ENCODE assay signal across 22 mouse cellular contexts in genomic region chr2:178636901-178637300, GRCm38 (mm10).
DNase-seq lines count a peak whose midpoint lies in the region; ATAC-seq and TF ChIP-seq lines count a peak whose summit lies in the region.
"Had no signal": no experiment of that assay in that cellular context is flagged by ENCODE, and none has a peak within 500 bp of the region (broad histone marks: within the 10 kb centered on the region; RNA-seq: fewer than 3 reads in every experiment).

No protein-coding gene starts in this region.

- no peak overlapping the region for H3K9ac ChIP-seq in kidney, embryonic 15.5 days
- no peak overlapping the region for H3K9ac ChIP-seq in liver, adult 2 months (ENCODE audit: low read depth, low read length)
- no peak overlapping the region for H3K9ac ChIP-seq in liver, embryonic 12.5 days
- H3K9ac ChIP-seq: forebrain, embryonic 13.5 days; hindbrain, embryonic 12.5 days; hindbrain, embryonic 15.5 days had no signal

- peak; percentile 86 for DNase-seq in kidney, adult 2 months
- DNase-seq in liver, adult 2 months (ENCODE audit: extremely low read depth, low read depth, low spot score) = peak; percentile 69
- DNase-seq in kidney, postnatal 14 days = peak; percentile 45
- peak; percentile 58 to 71 for DNase-seq in kidney, postnatal 25 days
- DNase-seq in Muller cell, postnatal 12 days (ENCODE audit: inconsistent ontology term) = no peak
- DNase-seq: adrenal gland, adult 8-10 months; adrenal gland, postnatal 25 days; cerebellum, adult 11-12 months; cerebellum, adult 8-10 months; cerebellum, postnatal 10 days; cerebellum, postnatal 36 days; gastrocnemius, postnatal 14 days had no signal

- no peaks in the 10 kb centered on the region for H3K79me2 ChIP-seq in liver, adult 2 months (ENCODE audit: control insufficient read depth, insufficient read depth, low read length)

- no peak for ATAC-seq in kidney, embryonic 15.5 days (replicated peaks; ENCODE audit: low FRiP score)
- no peak for ATAC-seq in liver, embryonic 12.5 days
- ATAC-seq: activated CD4-positive, CD25-positive, alpha-beta regulatory T cell, adult 4 months; CD4-positive, CD25-positive, alpha-beta regulatory T cell, adult 4 months; forebrain, embryonic 13.5 days; forebrain, embryonic 16.5 days had no signal

- TF ChIP-seq POLR2A in kidney, adult 2 months (IDR thresholded peaks at IDR 0.05; ENCODE audit: low read depth, low read length) = no peak
- TF ChIP-seq POLR2A in liver, adult 2 months (IDR thresholded peaks at IDR 0.05; ENCODE audit: extremely low read depth, insufficient read depth, low read length) = no peak

- WGBS in kidney, adult 2 months = 53% methylated on average over 9 of the region's 9 CpGs
- WGBS in kidney, embryonic 15.5 days = 90% methylated on average over 9 of the region's 9 CpGs
- 42% methylated on average over 9 of the region's 9 CpGs for WGBS in liver, adult 2 months
- WGBS in liver, embryonic 12.5 days (ENCODE audit: insufficient replicate concordance) = 77% methylated on average over 9 of the region's 9 CpGs

- H3K27me3 ChIP-seq in kidney, adult 2 months (replicated peaks; ENCODE audit: control insufficient read depth, insufficient read depth, low read length) = no peaks in the 10 kb centered on the region
- no peaks in the 10 kb centered on the region for H3K27me3 ChIP-seq in kidney, embryonic 15.5 days
- peaks cover 2% of the 10 kb centered on the region; the same call in 1 of the 2 replicates for H3K27me3 ChIP-seq in liver, adult 2 months (ENCODE audit: control insufficient read depth, insufficient read depth, low read length)
- no peaks in the 10 kb centered on the region for H3K27me3 ChIP-seq in liver, embryonic 12.5 days (replicated peaks)
- H3K27me3 ChIP-seq: hindbrain, embryonic 15.5 days had no signal

- H3K36me3 ChIP-seq in kidney, adult 2 months (ENCODE audit: control insufficient read depth, insufficient read depth, low read length) = no peaks in the 10 kb centered on the region
- no peaks in the 10 kb centered on the region for H3K36me3 ChIP-seq in kidney, embryonic 15.5 days
- no peaks in the 10 kb centered on the region for H3K36me3 ChIP-seq in liver, adult 2 months (ENCODE audit: control insufficient read depth, insufficient read depth, low read length)
- no peaks in the 10 kb centered on the region for H3K36me3 ChIP-seq in liver, embryonic 12.5 days
- H3K36me3 ChIP-seq: forebrain, embryonic 10.5 days; hindbrain, embryonic 12.5 days; hindbrain, embryonic 15.5 days had no signal

- H3K4me3 ChIP-seq in kidney, adult 2 months (ENCODE audit: insufficient read depth, low read depth, low read length) = no peak overlapping the region
- no peak overlapping the region for H3K4me3 ChIP-seq in kidney, embryonic 15.5 days (replicated peaks)
- no peak overlapping the region for H3K4me3 ChIP-seq in liver, adult 2 months (ENCODE audit: insufficient read depth, low read depth, low read length)
- no peak overlapping the region for H3K4me3 ChIP-seq in liver, embryonic 12.5 days
- H3K4me3 ChIP-seq: forebrain, embryonic 10.5 days; forebrain, embryonic 13.5 days; hindbrain, embryonic 12.5 days; hindbrain, embryonic 15.5 days had no signal

- no peak for TF ChIP-seq CTCF in kidney, adult 2 months (conservative IDR thresholded peaks at IDR 0.05; ENCODE audit: insufficient read depth, insufficient read length, low read depth, low read length)
- TF ChIP-seq CTCF in liver, adult 2 months (IDR thresholded peaks at IDR 0.05; ENCODE audit: low read depth, low read length) = no peak

- no peaks in the 10 kb centered on the region for H3K9me3 ChIP-seq in kidney, embryonic 15.5 days (replicated peaks)
- H3K9me3 ChIP-seq in liver, embryonic 12.5 days (replicated peaks) = no peaks in the 10 kb centered on the region
- H3K9me3 ChIP-seq: forebrain, embryonic 10.5 days; forebrain, embryonic 13.5 days; hindbrain, embryonic 12.5 days; hindbrain, embryonic 15.5 days had no signal

- no peak overlapping the region for H3K27ac ChIP-seq in kidney, adult 2 months (ENCODE audit: insufficient read depth, low read depth, low read length)
- H3K27ac ChIP-seq in kidney, embryonic 15.5 days = no peak overlapping the region
- H3K27ac ChIP-seq in liver, adult 2 months (replicated peaks; ENCODE audit: insufficient read depth, low read depth, low read length) = no peak overlapping the region
- no peak overlapping the region for H3K27ac ChIP-seq in liver, embryonic 12.5 days
- H3K27ac ChIP-seq: forebrain, embryonic 10.5 days; forebrain, embryonic 13.5 days; hindbrain, embryonic 12.5 days; hindbrain, embryonic 15.5 days had no signal

- no peak overlapping the region for H3K4me2 ChIP-seq in kidney, embryonic 15.5 days
- no peak overlapping the region for H3K4me2 ChIP-seq in liver, embryonic 12.5 days
- H3K4me2 ChIP-seq: forebrain, embryonic 13.5 days; heart, embryonic 11.5 days; hindbrain, embryonic 12.5 days; hindbrain, embryonic 15.5 days had no signal

- peaks cover 6% of the 10 kb centered on the region; the same call in 1 of the 2 replicates for H3K4me1 ChIP-seq in kidney, adult 2 months (ENCODE audit: control insufficient read depth, insufficient read depth, low read length)
- H3K4me1 ChIP-seq in kidney, embryonic 15.5 days = peaks cover 37% of the 10 kb centered on the region
- peaks cover 3% of the 10 kb centered on the region; the same call in 1 of the 2 replicates for H3K4me1 ChIP-seq in liver, adult 2 months (ENCODE audit: control insufficient read depth, insufficient read depth, low read length)
- H3K4me1 ChIP-seq in liver, embryonic 12.5 days = no peaks in the 10 kb centered on the region
